Mouse (Mus musculus) liver, embryonic 14.5 days (tissue): ENCODE results near the gene Gm11564. TPM values are rescaled to one million over a fixed set of nuclear protein-coding genes. Genes with fewer than 3 reads are reported as not detected.
"Not testable (repeated sequence)": the region's sequence is repeated elsewhere in the genome, so short reads cannot be mapped to it uniquely, and the experiment has no call there.

Source experiments
- ATAC-seq: fragments of 200-750 bp; cut with Nextera tagmentation; 2 replicates; pipeline ENCODE4 v1.8.0; 2017; ENCODE audit warnings: moderate number of reproducible peaks, mild to moderate bottlenecking, moderate library complexity; ENCODE audit not compliant: insufficient read depth
- DNase-seq, 3 experiments: peaks; one replicate each; pipeline ENCODE4 v3.0.0-alpha.2; 2012 to 2013; ENCODE audit warnings: low read depth in 3 of 3, low spot score in 3 of 3
- H3K27ac ChIP-seq: fragments of 300-500 bp; sonication (generic); 2 replicates; pipeline ENCODE4 v1.5.1; 2014; ENCODE audit warnings: moderate library complexity, mild to moderate bottlenecking, control low read depth, inconsistent platforms
- H3K27me3 ChIP-seq: fragments of 300-500 bp; sonication (generic); 2 replicates; pipeline ENCODE4 v1.6.1; 2014; ENCODE audit warnings: mild to moderate bottlenecking, low read length, moderate library complexity; ENCODE audit not compliant: control insufficient read depth, insufficient read depth
- H3K36me3 ChIP-seq: fragments of 300-500 bp; sonication (generic); replicated peaks from 2 replicates; pipeline ENCODE4 v1.6.1; 2014; ENCODE audit warnings: low read depth; ENCODE audit not compliant: control insufficient read depth, insufficient read depth
- H3K4me1 ChIP-seq, 2 experiments: fragments of 200-500 bp in 1 of 2; fragments of 300-500 bp in 1 of 2; sonication (generic) in 1 of 2; replicated peaks; 2 replicates each; pipeline ENCODE4 v1.6.1; 2012 to 2014; ENCODE audit warnings: antibody characterized with exemption in 1 of 2, inconsistent platforms in 1 of 2, low read length in 1 of 2; ENCODE audit not compliant: control insufficient read depth in 2 of 2, insufficient read depth in 2 of 2
- H3K4me2 ChIP-seq: fragments of 300-500 bp; sonication (generic); 2 replicates; pipeline ENCODE4 v1.6.1; 2014; ENCODE audit warnings: low read depth, mild to moderate bottlenecking, control low read depth, moderate library complexity
- H3K4me3 ChIP-seq, 2 experiments: fragments of 200-500 bp in 1 of 2; fragments of 300-500 bp in 1 of 2; sonication (generic) in 1 of 2; 2 replicates each; pipeline ENCODE4 v1.5.1; 2012 to 2014; ENCODE audit warnings: low read depth in 2 of 2, low read length in 2 of 2, mild to moderate bottlenecking in 2 of 2, control low read depth in 1 of 2, inconsistent platforms in 1 of 2, moderate library complexity in 1 of 2; ENCODE audit not compliant: insufficient read depth in 1 of 2
- H3K9ac ChIP-seq: fragments of 300-500 bp; sonication (generic); replicated peaks from 2 replicates; pipeline ENCODE4 v1.6.1; 2014; ENCODE audit warnings: mild to moderate bottlenecking, control low read depth, moderate library complexity
- H3K9me3 ChIP-seq: fragments of 300-500 bp; sonication (generic); 2 replicates; pipeline ENCODE4 v1.6.1; 2016; ENCODE audit warnings: low read length, mixed read lengths; ENCODE audit not compliant: control insufficient read depth
- CTCF ChIP-seq: IDR thresholded peaks from 2 replicates; pipeline ENCODE4 v1.5.1; 2016; ENCODE audit warnings: antibody characterized with exemption, low read depth, control low read depth
- EP300 ChIP-seq: IDR thresholded peaks from 2 replicates; pipeline ENCODE4 v1.6.1; 2016; ENCODE audit warnings: antibody characterized with exemption, low read depth
- WGBS: fragments of 180-500 bp; shearing (Covaris S2); extraction: QIAGEN DNeasy Blood & Tissue Kit; methylation state at CpG from one replicate; pipeline ENCODE4 v1.1.7; 2014; ENCODE audit not compliant: insufficient replicate concordance; 5-methylcytosine and 5-hydroxymethylcytosine counted together
- polyA plus RNA-seq, 2 experiments: library from polyadenylated mRNA; depleted of rRNA in 1 of 2; stranded (reverse) in 1 of 2; unstranded in 1 of 2; fragments of >200 nt; fragmentation: Nextera tagmentation in 1 of 2; extraction: Ambion mirVana in 1 of 2; gene quantifications; 2 replicates each; pipeline versions ENCODE4 v1.2.1 to v1.2.3; 2012 to 2014

Gm11564 gene
- polyA plus RNA-seq, 2 experiments: not detected

GRCm38 (mm10) chr11:99851508-99851907 is 36.0 kb upstream of the Gm11564 start, which contains the start of gene Krtap4-16:
Gene Krtap4-16 (minus strand): TSS chr11:99851608.
- Histone ChIP-seq H3K36me3 (no peaks in the 10 kb centered on the region), H3K4me2 (no peak within 1 kb of the TSS), H3K4me3 (no peak within 1 kb of the TSS), H3K9me3 (no peaks in the 10 kb centered on the region), H3K4me1 (no peaks in the 10 kb centered on the region), H3K27me3 (no peaks in the 10 kb centered on the region), H3K27ac (no peak within 1 kb of the TSS), H3K9ac (no peak within 1 kb of the TSS)
- DNase-seq: no peak
- TF ChIP-seq CTCF (no peak), EP300 (no peak)
- no peak for ATAC-seq

DNA sequence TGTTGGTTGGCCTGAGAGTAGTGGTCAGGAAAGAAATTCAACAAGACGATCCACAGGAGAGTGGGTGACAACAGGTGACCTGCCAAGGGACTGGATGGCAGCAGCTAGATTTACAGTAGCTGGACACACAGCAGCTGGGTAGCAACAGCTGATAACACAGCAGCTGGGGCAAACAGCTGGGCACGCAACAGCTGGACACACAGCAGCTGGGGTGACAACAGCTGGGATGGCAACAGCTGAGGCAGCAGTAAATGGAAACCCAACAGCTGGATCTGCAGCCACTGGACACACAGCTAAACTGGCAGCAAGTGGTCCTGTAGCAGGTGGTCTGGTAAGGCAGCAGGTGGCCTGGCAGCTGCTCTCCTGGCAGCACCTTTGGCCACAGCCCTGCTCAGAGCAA is 31.3 kb upstream of the Gm11564 start:
- Histone ChIP-seq H3K27ac (no peak overlapping the region), H3K36me3 (no peaks in the 10 kb centered on the region), H3K9me3 (no peaks in the 10 kb centered on the region), H3K4me3 (no peak overlapping the region), H3K27me3 (no peaks in the 10 kb centered on the region), H3K4me1 (no peaks in the 10 kb centered on the region), H3K4me2 (no peak overlapping the region), H3K9ac (no peak overlapping the region)
- TF ChIP-seq CTCF (no peak), EP300 (no peak)
- ATAC-seq (no peak), DNase-seq (no peak)
- 53% methylated on average over 2 of the region's 2 CpGs for WGBS

- Histone ChIP-seq H3K36me3 (no peaks in the 10 kb centered on the region), H3K4me2 (no peak overlapping the region), H3K27me3 (no peaks in the 10 kb centered on the region), H3K9ac (no peak overlapping the region), H3K9me3 (no peaks in the 10 kb centered on the region), H3K4me1 (no peaks in the 10 kb centered on the region), H3K4me3 (no peak overlapping the region), H3K27ac (no peak overlapping the region)
- DNase-seq (no peak), ATAC-seq (no peak)
- TF ChIP-seq CTCF (no peak), EP300 (no peak)
- WGBS: 36% methylated on average over 1 of the region's 1 CpGs
These were observed 26.7 kb upstream of the Gm11564 start for GRCm38 (mm10) chr11:99842185-99842584.

DNA sequence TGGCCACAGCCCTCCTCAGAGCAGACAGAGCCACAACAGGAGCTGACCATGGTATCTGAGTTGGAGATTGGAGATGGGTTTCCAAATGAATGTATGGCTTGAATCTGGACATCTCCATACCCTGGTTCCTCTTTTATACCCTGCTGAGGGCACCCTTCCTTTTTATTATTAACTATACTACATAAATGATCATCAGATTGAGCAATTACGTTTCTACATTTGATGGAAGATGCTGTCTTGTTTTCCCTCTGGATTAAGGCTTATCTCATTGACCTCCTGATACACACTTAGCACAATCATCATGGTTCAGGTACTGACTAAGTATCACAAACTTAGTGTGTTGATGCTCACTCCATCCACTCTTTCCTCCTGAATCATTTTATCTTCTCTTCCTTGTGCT is 22.5 kb upstream of the Gm11564 start, which contains the start of gene 2300003K06Rik:
Gene 2300003K06Rik, minus strand, starts transcription at position 101 of the 400 bp plus-strand sequence.
- no peak for DNase-seq
- H3K4me3 ChIP-seq: no peak within 1 kb of the TSS
- H3K4me2 ChIP-seq: no peak within 1 kb of the TSS
- no peaks in the 10 kb centered on the region for H3K9me3 ChIP-seq
- no peak within 1 kb of the TSS for H3K9ac ChIP-seq
- H3K36me3 ChIP-seq: no peaks in the 10 kb centered on the region
- no peaks in the 10 kb centered on the region for H3K27me3 ChIP-seq
- no peak for ATAC-seq
- 54% methylated on average over 1 of the region's 1 CpGs for WGBS
- H3K4me1 ChIP-seq: no peaks in the 10 kb centered on the region
- no peak within 1 kb of the TSS for H3K27ac ChIP-seq
- TF ChIP-seq CTCF: no peak
- TF ChIP-seq EP300: no peak

- not testable (repeated sequence) for H3K4me2 ChIP-seq, H3K9ac ChIP-seq, H3K4me3 ChIP-seq, H3K27ac ChIP-seq, ATAC-seq, H3K9me3 ChIP-seq, DNase-seq, H3K4me1 ChIP-seq, H3K36me3 ChIP-seq, H3K27me3 ChIP-seq
These were observed 5.7 kb downstream of the Gm11564 start, which contains the start of gene Krtap4-13 for GRCm38 (mm10) chr11:99809792-99810191. Gene Krtap4-13 (minus strand): TSS chr11:99809892.

DNA sequence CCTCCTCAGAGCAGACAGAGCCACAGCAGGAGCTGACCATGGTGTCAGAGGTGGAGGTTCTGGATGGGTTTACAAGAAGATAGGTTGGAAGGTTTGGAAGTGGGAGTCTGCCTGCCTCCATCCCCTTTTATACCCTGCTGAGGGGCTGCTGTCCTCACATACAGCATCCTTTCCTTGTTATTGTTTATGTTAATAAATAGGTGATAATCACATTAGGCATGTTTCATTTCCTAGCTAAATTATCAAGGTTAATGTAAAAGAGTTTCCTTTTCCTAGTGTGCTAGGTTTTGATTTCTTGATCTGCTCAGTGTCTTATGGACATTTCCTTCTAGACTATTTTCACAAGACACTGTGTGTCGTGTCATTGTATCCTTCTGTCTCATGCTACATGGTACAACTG is 11.1 kb downstream of the Gm11564 start, which contains the start of gene Gm11554:
Gene Gm11554, minus strand, starts transcription at position 101 of the 400 bp plus-strand sequence.
- H3K4me3 ChIP-seq, H3K9me3 ChIP-seq, DNase-seq, H3K27ac ChIP-seq, ATAC-seq, H3K36me3 ChIP-seq, H3K27me3 ChIP-seq, H3K4me1 ChIP-seq, H3K9ac ChIP-seq, H3K4me2 ChIP-seq: not testable (repeated sequence)
- no CpG with 5 or more reads among the region's 1 CpGs for WGBS

DNA sequence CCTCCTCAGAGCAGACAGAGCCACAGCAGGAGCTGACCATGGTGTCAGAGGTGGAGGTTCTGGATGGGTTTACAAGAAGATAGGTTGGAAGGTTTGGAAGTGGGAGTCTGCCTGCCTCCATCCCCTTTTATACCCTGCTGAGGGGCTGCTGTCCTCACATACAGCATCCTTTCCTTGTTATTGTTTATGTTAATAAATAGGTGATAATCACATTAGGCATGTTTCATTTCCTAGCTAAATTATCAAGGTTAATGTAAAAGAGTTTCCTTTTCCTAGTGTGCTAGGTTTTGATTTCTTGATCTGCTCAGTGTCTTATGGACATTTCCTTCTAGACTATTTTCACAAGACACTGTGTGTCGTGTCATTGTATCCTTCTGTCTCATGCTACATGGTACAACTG is 16.6 kb downstream of the Gm11564 start, which contains the start of gene Gm11569:
Gene Gm11569, minus strand, starts transcription at position 101 of the 400 bp plus-strand sequence.
- not testable (repeated sequence) for H3K27ac ChIP-seq, H3K4me2 ChIP-seq, H3K9me3 ChIP-seq, H3K4me3 ChIP-seq, H3K4me1 ChIP-seq, H3K36me3 ChIP-seq, ATAC-seq, H3K9ac ChIP-seq, DNase-seq, H3K27me3 ChIP-seq
- no CpG with 5 or more reads among the region's 1 CpGs for WGBS
